Mouse (Mus musculus) G1E-ER4 (cell line): ENCODE measurements around the gene Scap. TPM values are rescaled to one million over a fixed set of nuclear protein-coding genes. Genes with fewer than 3 reads are reported as not detected.

Source experiments
- GATA1 ChIP-seq: IDR thresholded peaks from one replicate; pipeline ENCODE4 v1.8.0; 2012; ENCODE audit warnings: low read length, inconsistent platforms
- polyA plus RNA-seq: library from polyadenylated mRNA; stranded (reverse); fragments of >175 nt; gene quantifications from 2 replicates; pipeline ENCODE4 v1.2.3, GENCODE M21; 2012

Scap gene
- polyA plus RNA-seq, 1 experiment = 318 TPM

GRCm38 (mm10) chr9:110322972-110323371 lies 10.1 kb upstream of the Scap start:
- TF ChIP-seq GATA1 = no peak

- no peak for TF ChIP-seq GATA1
Measured at GRCm38 (mm10) chr9:110324181-110324580, 8.9 kb upstream of the Scap start.

- TF ChIP-seq GATA1 = peak; percentile 95
Measured at GRCm38 (mm10) chr9:110328178-110328577, 4.9 kb upstream of the Scap start.

GRCm38 (mm10) chr9:110328946-110329630 lies 4.0 kb upstream of the Scap start:
- TF ChIP-seq GATA1 = no peak

GRCm38 (mm10) chr9:110329655-110330054 lies 3.4 kb upstream of the Scap start:
- no peak for TF ChIP-seq GATA1

- TF ChIP-seq GATA1 = no peak
Measured at GRCm38 (mm10) chr9:110330341-110330740, 2.7 kb upstream of the Scap start.

GRCm38 (mm10) chr9:110333896-110334259 lies 790 bp downstream of the Scap start:
- TF ChIP-seq GATA1 = no peak

- TF ChIP-seq GATA1 = no peak
Measured at GRCm38 (mm10) chr9:110334849-110335248, 1.8 kb downstream of the Scap start.

GRCm38 (mm10) chr9:110340037-110340750 lies 7.1 kb downstream of the Scap start:
- no peak for TF ChIP-seq GATA1

- no peak for TF ChIP-seq GATA1
Measured at GRCm38 (mm10) chr9:110342008-110342407, 8.9 kb downstream of the Scap start.

GRCm38 (mm10) chr9:110343805-110344204 lies 10.7 kb downstream of the Scap start:
- no peak for TF ChIP-seq GATA1

GRCm38 (mm10) chr9:110345057-110345739 lies 12.1 kb downstream of the Scap start:
- TF ChIP-seq GATA1 = no peak

GRCm38 (mm10) chr9:110348899-110349298 lies 15.8 kb downstream of the Scap start:
- TF ChIP-seq GATA1 = no peak

GRCm38 (mm10) chr9:110350188-110350587 lies 17.1 kb downstream of the Scap start:
- TF ChIP-seq GATA1 = no peak

- no peak for TF ChIP-seq GATA1
Measured at GRCm38 (mm10) chr9:110350612-110351011, 17.5 kb downstream of the Scap start.

- no peak for TF ChIP-seq GATA1
Measured at GRCm38 (mm10) chr9:110351350-110351749, 18.3 kb downstream of the Scap start.
